Mouse (Mus musculus) stomach, embryonic 15.5 days (tissue): ENCODE measurements at regions not wholly inside any gene's neighbourhood (a gene's known extent, or its start where the extent isn't known, plus 50 kb on each side); places are given as distances from the start of the nearest gene placed in this dataset.

Experiments
- ATAC-seq: fragments of 200-750 bp; cut with Nextera tagmentation; 2 replicates; pipeline ENCODE4 v1.8.0; 2017; ENCODE audit warnings: low read depth, moderate number of reproducible peaks, moderate TSS enrichment; ENCODE audit not compliant: insufficient read depth, low FRiP score
- H3K27ac ChIP-seq: fragments of 300-500 bp; sonication (generic); 2 replicates; pipeline ENCODE4 v1.5.1; 2015; ENCODE audit warnings: mild to moderate bottlenecking, inconsistent platforms
- H3K27me3 ChIP-seq: fragments of 300-500 bp; sonication (generic); replicated peaks from 2 replicates; pipeline ENCODE4 v1.6.1; 2015; ENCODE audit warnings: inconsistent platforms
- H3K36me3 ChIP-seq: fragments of 300-500 bp; sonication (generic); 2 replicates; pipeline ENCODE4 v1.6.1; 2015; ENCODE audit warnings: inconsistent platforms
- H3K4me1 ChIP-seq: fragments of 300-500 bp; sonication (generic); 2 replicates; pipeline ENCODE4 v1.6.1; 2015; ENCODE audit warnings: inconsistent platforms
- H3K4me2 ChIP-seq: fragments of 300-500 bp; sonication (generic); 2 replicates; pipeline ENCODE4 v1.6.1; 2015; ENCODE audit warnings: mild to moderate bottlenecking, inconsistent platforms
- H3K4me3 ChIP-seq: fragments of 300-500 bp; sonication (generic); replicated peaks from 2 replicates; pipeline ENCODE4 v1.5.1; 2015; ENCODE audit warnings: inconsistent platforms
- H3K9ac ChIP-seq: fragments of 300-500 bp; sonication (generic); 2 replicates; pipeline ENCODE4 v1.6.1; 2015; ENCODE audit warnings: inconsistent platforms
- H3K9me3 ChIP-seq: fragments of 300-500 bp; sonication (generic); 2 replicates; pipeline ENCODE4 v1.6.1; 2016; ENCODE audit warnings: inconsistent platforms
- WGBS: fragments of 180-500 bp; shearing (Covaris S2); methylation state at CpG from one replicate; pipeline ENCODE4 v1.1.7; 2015; 5-methylcytosine and 5-hydroxymethylcytosine counted together

DNA sequence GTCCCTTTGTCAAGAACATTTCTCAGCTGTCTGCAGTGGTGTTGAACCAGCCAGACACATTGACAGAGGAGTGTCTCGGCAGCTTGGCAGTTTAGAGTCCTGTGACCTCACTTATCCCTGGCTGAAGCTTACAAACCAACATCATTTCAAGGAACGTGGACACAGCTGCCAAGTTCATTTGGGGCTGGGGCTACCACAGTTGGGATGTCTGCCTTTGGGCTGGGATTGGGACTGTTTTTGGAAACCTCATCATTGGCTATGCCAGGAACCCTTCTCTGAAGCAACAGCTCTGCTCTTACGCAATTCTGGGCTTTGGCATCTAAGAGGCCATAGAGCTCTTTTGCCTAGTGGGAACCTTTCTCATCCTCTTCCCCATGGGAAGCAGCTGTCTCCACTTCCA is 200.4 kb downstream of the Gm15262 start:
- H3K27ac ChIP-seq = no peak overlapping the region
- no peak overlapping the region for H3K4me2 ChIP-seq
- ATAC-seq = no peak
- H3K36me3 ChIP-seq = no peaks in the 10 kb centered on the region
- no peak overlapping the region for H3K4me3 ChIP-seq
- H3K27me3 ChIP-seq = no peaks in the 10 kb centered on the region
- WGBS = 69% methylated on average over 3 of the region's 3 CpGs
- no peaks in the 10 kb centered on the region for H3K4me1 ChIP-seq
- H3K9ac ChIP-seq = no peak overlapping the region
- no peaks in the 10 kb centered on the region for H3K9me3 ChIP-seq

DNA sequence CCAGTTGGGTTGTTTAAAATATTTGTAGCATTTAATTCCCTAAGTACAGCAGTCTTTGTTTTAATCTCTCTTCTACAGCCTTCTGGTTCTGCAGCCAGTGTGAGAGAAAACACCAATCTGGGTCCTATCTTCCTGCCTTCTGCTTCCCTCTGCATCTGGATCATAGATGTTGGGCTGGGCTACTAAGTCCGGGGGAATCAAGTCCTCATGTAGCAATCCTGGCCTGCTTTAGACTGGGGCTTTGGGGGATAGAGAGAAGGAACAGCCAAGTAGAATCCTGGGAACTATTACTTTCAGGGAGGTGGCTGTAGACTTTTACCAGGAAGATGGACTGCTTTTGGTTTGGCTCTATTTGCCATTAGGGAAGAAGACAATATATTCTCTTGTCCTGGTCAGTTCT is 205.5 kb upstream of the Rai2 start:
- Histone ChIP-seq H3K4me2 (no peak overlapping the region), H3K27me3 (no peaks in the 10 kb centered on the region), H3K9me3 (no peaks in the 10 kb centered on the region), H3K4me1 (no peaks in the 10 kb centered on the region), H3K36me3 (no peaks in the 10 kb centered on the region), H3K27ac (no peak overlapping the region), H3K4me3 (no peak overlapping the region), H3K9ac (no peak overlapping the region)
- WGBS = 52% methylated on average over 1 of the region's 1 CpGs
- no peak for ATAC-seq

DNA sequence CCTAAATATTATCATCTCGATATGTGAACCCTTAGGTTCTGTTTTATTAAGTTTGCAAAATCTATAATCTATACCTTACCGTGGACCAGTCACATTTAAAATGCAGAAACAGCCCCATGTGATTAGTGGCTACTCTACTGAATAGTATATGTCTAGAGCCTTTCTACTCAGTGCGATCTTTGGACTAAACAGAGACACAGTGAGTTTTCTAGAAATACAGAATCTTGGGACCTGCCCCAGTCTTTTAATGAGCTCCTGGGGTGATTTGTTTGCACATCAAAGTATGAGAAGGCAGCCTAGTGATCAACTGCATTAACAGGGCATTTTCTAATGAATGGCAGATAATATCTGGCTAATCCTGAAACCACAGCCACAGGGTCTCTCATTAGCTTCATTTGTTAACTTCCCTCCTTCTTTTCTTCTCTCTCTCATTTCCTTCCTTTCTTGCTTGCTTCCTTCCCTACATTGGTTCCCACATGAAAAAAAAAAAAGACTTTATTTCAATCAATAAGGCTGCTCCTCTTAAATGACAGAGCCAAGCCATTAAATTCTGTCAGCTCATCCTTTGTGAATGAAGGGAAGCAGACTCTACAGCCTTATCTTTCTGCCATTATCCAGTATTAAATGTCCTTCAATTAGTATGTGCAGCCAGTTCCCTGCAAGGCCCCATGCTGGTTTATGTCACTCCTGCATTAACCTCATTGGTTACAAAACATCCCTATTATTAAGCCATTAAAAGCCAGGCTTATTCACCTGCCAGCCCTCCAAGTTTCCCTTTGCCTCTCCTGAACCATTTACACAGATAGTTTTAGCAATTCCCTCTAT is 193.2 kb upstream of the Rai2 start:
- no peak overlapping the region for H3K27ac ChIP-seq
- 76% methylated on average over 3 of the region's 3 CpGs for WGBS
- ATAC-seq = no peak
- no peak overlapping the region for H3K9ac ChIP-seq
- H3K9me3 ChIP-seq = no peaks in the 10 kb centered on the region
- no peaks in the 10 kb centered on the region for H3K4me1 ChIP-seq
- H3K4me2 ChIP-seq = no peak overlapping the region
- no peak overlapping the region for H3K4me3 ChIP-seq
- no peaks in the 10 kb centered on the region for H3K27me3 ChIP-seq
- H3K36me3 ChIP-seq = no peaks in the 10 kb centered on the region

DNA sequence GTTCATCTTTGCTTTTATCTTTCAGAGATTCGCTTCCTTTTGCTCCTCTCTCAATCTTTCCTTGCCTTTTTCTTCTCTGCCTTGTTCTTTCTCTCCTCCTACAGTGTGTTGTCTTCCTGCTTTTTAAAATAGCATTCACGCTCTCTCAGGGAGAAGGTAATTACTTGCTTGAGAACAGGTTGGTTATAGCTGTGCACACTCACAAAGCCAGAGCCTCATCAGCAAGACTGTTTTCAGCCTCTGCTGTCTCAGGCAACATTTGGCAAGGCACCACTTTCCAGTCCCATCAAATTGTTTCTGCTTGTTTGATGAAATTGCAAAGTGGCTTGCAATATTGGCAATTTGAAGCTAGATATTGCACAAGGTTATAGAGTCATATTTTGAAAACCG is 192.6 kb upstream of the Rai2 start:
- 75% methylated on average over 3 of the region's 3 CpGs for WGBS
- H3K36me3 ChIP-seq = no peaks in the 10 kb centered on the region

DNA sequence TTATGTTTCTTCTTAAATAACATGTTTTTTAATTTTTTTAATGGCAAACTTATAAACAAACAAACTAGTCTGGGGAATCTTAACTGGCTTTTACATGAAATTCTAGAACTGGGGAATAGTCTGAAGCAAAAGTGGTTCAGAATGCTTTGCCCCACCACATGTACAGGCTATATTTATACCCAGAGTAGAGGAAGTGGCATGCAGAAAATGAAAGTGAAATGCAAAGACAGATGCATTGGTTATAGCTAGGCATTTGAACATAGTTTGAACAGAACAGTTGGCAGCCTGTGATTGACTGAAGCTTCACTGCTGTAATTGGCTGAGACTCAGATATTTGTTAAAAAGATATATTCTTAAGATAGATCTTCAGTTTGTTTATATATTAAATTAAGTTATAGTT is 179.6 kb upstream of the Rai2 start:
- no peaks in the 10 kb centered on the region for H3K36me3 ChIP-seq
- H3K27me3 ChIP-seq = no peaks in the 10 kb centered on the region
- H3K27ac ChIP-seq = no peak overlapping the region
- H3K9ac ChIP-seq = no peak overlapping the region
- H3K4me1 ChIP-seq = no peaks in the 10 kb centered on the region
- no peak for ATAC-seq
- no peak overlapping the region for H3K4me2 ChIP-seq
- H3K9me3 ChIP-seq = no peaks in the 10 kb centered on the region
- H3K4me3 ChIP-seq = no peak overlapping the region

More for the DNA sequence above, 192.6 kb upstream of the Rai2 start:
- no peak for ATAC-seq
- no peak overlapping the region for H3K27ac ChIP-seq
- H3K4me1 ChIP-seq = no peaks in the 10 kb centered on the region
- H3K9me3 ChIP-seq = no peaks in the 10 kb centered on the region
- no peak overlapping the region for H3K9ac ChIP-seq
- no peaks in the 10 kb centered on the region for H3K27me3 ChIP-seq
- no peak overlapping the region for H3K4me2 ChIP-seq
- H3K4me3 ChIP-seq = no peak overlapping the region

DNA sequence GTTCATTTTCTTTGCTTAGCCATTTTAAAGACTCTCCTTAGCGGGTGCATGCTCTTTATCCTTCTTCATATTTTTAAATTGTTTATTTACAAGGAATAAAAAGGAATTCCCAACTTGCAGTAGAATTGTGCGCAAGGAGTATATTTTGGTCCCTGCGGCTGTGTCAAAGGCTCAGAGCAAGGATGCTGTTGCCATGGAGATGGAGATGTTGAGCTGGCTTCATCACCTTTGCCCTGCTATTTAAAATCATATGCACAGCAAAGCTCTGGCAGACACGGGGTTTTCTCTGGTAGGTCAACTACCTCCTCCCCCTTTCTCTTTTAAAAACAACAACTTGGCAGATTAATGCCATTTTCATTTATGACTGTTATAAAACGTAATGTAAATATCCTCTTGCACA is 160.0 kb upstream of the Rai2 start:
- no peaks in the 10 kb centered on the region for H3K9me3 ChIP-seq
- no peak overlapping the region for H3K4me3 ChIP-seq
- H3K27ac ChIP-seq = no peak overlapping the region
- 49% methylated on average over 5 of the region's 5 CpGs for WGBS
- H3K4me2 ChIP-seq = no peak overlapping the region
- ATAC-seq = no peak
- no peaks in the 10 kb centered on the region for H3K4me1 ChIP-seq
- H3K27me3 ChIP-seq = no peaks in the 10 kb centered on the region
- no peak overlapping the region for H3K9ac ChIP-seq
- H3K36me3 ChIP-seq = no peaks in the 10 kb centered on the region

DNA sequence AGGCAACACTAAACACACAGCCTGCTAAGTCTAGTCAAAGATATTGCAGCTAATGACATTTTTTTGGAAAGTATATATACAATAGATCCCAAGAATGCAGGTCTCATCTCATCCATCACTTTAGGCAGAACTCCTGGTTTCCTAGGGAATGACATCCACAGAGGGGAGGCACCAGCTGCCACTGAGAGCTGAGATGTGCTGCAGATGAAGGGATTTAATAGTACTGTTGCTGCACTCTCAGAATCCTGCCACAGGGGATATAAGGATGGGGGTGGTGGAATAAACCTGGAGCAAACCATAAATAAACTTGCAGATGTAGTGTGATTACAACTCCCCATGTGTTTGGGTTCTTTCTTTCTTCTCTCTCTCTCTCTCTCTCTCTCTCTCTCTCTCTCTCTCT is 158.4 kb upstream of the Rai2 start:
- no peak overlapping the region for H3K4me3 ChIP-seq
- no peak overlapping the region for H3K27ac ChIP-seq
- no peaks in the 10 kb centered on the region for H3K9me3 ChIP-seq
- no peaks in the 10 kb centered on the region for H3K36me3 ChIP-seq
- no peaks in the 10 kb centered on the region for H3K4me1 ChIP-seq
- H3K4me2 ChIP-seq = no peak overlapping the region
- H3K27me3 ChIP-seq = no peaks in the 10 kb centered on the region
- no peak overlapping the region for H3K9ac ChIP-seq
- no peak for ATAC-seq

DNA sequence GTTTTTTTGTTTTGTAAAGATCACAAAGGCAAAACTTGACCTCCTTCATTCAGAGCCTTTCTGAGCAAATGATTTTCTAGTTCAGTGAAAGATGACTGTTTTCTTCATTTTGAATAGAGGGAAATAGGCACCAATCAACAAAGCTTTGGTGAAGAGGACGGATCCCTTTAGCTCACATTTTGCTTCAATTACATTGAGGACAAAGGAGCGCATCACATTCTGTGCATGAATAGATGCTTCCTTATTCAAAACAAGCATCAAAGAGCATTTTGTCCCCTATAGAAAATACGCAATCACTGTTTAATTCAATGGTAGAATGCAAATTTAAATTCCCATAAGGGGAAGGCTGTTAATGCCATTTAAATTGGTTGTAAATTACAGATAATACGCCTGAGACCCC is 150.4 kb upstream of the Rai2 start:
- Histone ChIP-seq H3K4me2 (no peak overlapping the region), H3K27ac (no peak overlapping the region), H3K36me3 (no peaks in the 10 kb centered on the region), H3K27me3 (no peaks in the 10 kb centered on the region), H3K9me3 (no peaks in the 10 kb centered on the region), H3K4me3 (no peak overlapping the region), H3K4me1 (no peaks in the 10 kb centered on the region), H3K9ac (no peak overlapping the region)
- WGBS = 85% methylated on average over 4 of the region's 4 CpGs
- ATAC-seq = no peak

DNA sequence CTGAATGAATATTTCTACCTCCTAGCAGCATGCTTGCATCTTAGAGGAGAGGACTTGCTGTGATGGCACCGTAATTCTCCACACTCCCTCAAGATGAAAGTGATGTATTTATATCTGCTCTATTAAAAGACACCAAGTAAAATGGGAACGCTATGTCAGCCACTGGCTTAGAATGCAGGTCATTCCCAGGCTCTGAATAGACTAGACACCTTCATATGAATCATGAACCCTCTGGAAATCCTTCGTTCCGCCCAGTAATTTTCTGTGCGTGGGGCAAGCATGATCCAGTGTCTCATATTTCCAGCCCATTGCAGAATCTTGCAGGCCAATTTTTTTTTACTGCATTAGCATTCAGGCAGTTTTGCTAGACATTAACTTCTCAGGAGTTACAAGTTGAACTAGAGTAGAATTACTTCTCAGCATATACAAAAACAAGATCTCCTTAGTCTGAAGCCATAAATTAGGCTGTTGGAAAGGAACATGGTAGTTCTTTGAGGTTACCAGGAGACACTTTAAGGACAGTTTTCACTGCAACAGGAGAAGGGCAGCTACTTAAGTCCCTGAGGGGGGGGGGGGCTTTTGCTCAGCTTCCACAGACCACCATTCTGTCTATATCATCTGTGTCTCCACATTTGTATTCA is 134.7 kb upstream of the Rai2 start:
- Histone ChIP-seq H3K27ac (no peak overlapping the region), H3K4me2 (no peak overlapping the region), H3K4me3 (no peak overlapping the region), H3K27me3 (no peaks in the 10 kb centered on the region; the same call in 1 of the 2 replicates), H3K4me1 (no peaks in the 10 kb centered on the region), H3K36me3 (no peaks in the 10 kb centered on the region), H3K9ac (no peak overlapping the region), H3K9me3 (no peaks in the 10 kb centered on the region)
- WGBS = 73% methylated on average over 5 of the region's 5 CpGs
- ATAC-seq = no peak

DNA sequence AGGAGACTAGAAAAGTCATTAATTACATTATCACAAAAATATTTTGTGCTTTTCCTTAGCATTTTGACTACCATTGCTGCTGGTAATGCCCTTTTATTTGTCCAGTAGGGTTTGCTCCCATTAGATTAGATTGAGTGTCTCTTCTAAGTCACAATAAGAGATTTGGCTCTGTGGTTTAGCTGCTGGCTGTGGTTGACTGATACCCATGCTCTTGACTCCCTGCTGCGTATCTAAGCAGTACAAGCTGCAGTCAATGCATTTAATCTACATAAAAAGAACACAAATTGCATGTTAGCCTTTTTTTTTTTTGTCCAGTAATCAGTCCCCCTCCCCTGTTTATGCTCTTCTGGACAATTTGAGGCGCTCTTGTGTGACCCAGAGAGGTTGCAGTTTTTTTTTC is 133.0 kb upstream of the Rai2 start:
- H3K27me3 ChIP-seq = no peaks in the 10 kb centered on the region; the same call in 1 of the 2 replicates
- no peak for ATAC-seq
- H3K27ac ChIP-seq = no peak overlapping the region
- H3K9ac ChIP-seq = no peak overlapping the region
- 78% methylated on average over 2 of the region's 2 CpGs for WGBS
- H3K4me1 ChIP-seq = no peaks in the 10 kb centered on the region
- no peak overlapping the region for H3K4me2 ChIP-seq
- no peak overlapping the region for H3K4me3 ChIP-seq
- H3K36me3 ChIP-seq = no peaks in the 10 kb centered on the region
- H3K9me3 ChIP-seq = no peaks in the 10 kb centered on the region

DNA sequence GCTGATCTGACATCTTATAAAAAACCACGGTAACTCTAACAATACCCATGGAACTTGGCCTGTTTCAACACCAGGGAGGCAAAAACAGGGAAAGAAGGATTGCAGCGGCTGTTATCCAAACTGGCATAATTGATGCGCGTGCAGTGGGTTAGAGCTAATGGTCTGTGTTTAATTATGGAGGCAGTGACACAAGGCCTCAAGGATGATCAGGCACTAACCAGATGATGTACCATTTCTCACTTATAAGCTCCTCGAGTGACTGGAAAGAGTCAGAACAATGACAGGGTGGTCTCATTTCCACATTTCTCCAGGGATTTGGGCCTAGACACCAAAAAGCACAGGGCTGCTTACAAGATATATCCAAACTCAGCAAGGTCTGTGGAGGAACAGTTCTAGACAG is 83.0 kb upstream of the Rai2 start:
- Histone ChIP-seq H3K36me3 (no peaks in the 10 kb centered on the region), H3K4me3 (no peak overlapping the region), H3K4me1 (no peaks in the 10 kb centered on the region), H3K9ac (no peak overlapping the region), H3K27ac (no peak overlapping the region), H3K9me3 (no peaks in the 10 kb centered on the region), H3K27me3 (no peaks in the 10 kb centered on the region), H3K4me2 (no peak overlapping the region)
- WGBS = 89% methylated on average over 5 of the region's 5 CpGs
- no peak for ATAC-seq

DNA sequence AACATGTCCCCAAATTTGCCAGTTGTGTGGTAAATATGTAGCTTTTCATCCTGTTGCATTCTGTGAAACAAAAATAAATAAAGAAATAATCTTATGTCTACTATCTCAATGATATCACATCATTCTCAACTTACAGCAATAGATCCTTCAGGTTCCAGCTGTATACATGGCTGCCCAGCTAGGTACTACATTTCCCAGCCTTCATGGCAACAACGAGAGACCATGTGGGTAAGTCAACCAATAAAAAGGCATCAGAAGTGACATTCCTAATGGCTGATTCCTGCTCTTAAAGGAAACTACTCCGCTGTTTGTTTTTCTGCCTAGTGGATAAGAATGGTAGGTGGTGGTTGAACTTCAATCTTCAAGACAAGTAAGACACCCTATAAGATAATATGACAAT is 82.5 kb upstream of the Rai2 start:
- ATAC-seq = no peak
- Histone ChIP-seq H3K9me3 (no peaks in the 10 kb centered on the region), H3K27me3 (no peaks in the 10 kb centered on the region), H3K9ac (no peak overlapping the region), H3K27ac (no peak overlapping the region), H3K4me2 (no peak overlapping the region), H3K4me3 (no peak overlapping the region), H3K4me1 (no peaks in the 10 kb centered on the region), H3K36me3 (no peaks in the 10 kb centered on the region)
- WGBS = 73% methylated on average over 2 of the region's 2 CpGs
